Mouse (Mus musculus): ENCODE data around the gene 4930452B06Rik. TPM values are rescaled to one million over a fixed set of nuclear protein-coding genes. Genes with fewer than 3 reads are reported as not detected.
A peak's percentile ranks its signal among the peaks of the same experiment; 100 is the strongest.

4930452B06Rik gene
- total and polyA plus RNA-seq, 2 experiments from 2014 or later = 9.2 to 10.9 TPM

DNA sequence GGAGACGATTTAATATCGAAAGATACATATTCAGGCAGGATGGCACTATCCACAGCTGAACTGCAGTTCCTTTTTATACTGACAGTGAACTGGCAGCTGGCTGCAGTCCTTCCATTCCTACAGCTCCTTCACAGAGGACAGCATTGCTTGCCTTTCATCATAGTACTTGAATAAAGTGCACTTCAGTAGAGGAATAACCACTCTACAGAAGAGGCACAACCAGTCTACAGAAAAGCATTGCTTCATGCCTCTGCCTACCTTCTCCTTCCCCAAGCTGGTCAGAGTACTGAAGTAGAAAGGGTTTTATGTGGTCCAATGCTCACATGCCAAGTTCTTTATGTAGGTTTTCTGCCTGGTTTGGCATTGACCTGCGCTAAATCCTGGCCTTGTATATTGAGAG is 130.0 kb downstream of the 4930452B06Rik start:
- DNase-seq (no peak), ATAC-seq (no peak)
- TF ChIP-seq CTCF (IDR thresholded peaks at IDR 0.05; ENCODE audit: low read depth) = no peak
- Histone ChIP-seq H3K36me3 (ENCODE audit: insufficient read depth) (no peaks in the 10 kb centered on the region), H3K27me3 (ENCODE audit: insufficient read depth, low read length) (no peaks in the 10 kb centered on the region), H3K9ac (no peak overlapping the region), H3K9me3 (ENCODE audit: low read length) (no peaks in the 10 kb centered on the region), H3K4me2 (ENCODE audit: low read depth) (no peak overlapping the region), H3K4me1 (ENCODE audit: insufficient read depth) (no peaks in the 10 kb centered on the region), H3K27ac (ENCODE audit: low read depth, low read length) (no peak overlapping the region), H3K4me3 (ENCODE audit: low read depth, low read length) (no peak overlapping the region)
- 92% methylated on average over 3 of the region's 3 CpGs for WGBS

DNA sequence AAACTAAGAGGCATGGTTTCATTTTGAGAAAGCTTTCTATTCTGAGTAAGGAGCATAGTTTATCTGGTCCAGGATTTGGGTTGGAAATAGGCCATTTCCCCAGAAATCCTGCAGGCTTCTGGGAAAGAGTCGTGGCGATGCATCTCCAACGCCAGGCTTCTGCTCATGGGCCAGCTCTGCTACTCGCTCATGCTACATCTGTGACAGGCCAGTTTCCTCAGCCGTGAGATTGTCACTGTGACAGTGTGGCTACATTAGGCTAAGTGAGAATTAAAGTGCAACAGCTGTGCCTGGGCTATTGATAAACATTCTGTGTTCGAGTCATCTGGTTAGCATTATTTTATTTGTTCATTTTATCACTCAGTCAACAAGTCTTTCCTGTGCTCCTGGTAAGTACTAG is 140.8 kb downstream of the 4930452B06Rik start:
- ATAC-seq (no peak), DNase-seq (no peak)
- H3K27me3 ChIP-seq (ENCODE audit: insufficient read depth, low read length) = no peaks in the 10 kb centered on the region
- peaks cover 7% of the 10 kb centered on the region; the same call in 1 of the 2 replicates for H3K9me3 ChIP-seq (ENCODE audit: low read length)
- no peaks in the 10 kb centered on the region for H3K4me1 ChIP-seq (ENCODE audit: insufficient read depth)
- no peak for TF ChIP-seq CTCF (IDR thresholded peaks at IDR 0.05; ENCODE audit: low read depth)
- no peak overlapping the region for H3K27ac ChIP-seq (ENCODE audit: low read depth, low read length)
- H3K4me2 ChIP-seq (ENCODE audit: low read depth) = no peak overlapping the region
- H3K36me3 ChIP-seq (ENCODE audit: insufficient read depth) = no peaks in the 10 kb centered on the region
- H3K4me3 ChIP-seq (ENCODE audit: low read depth, low read length) = no peak overlapping the region
- 69% methylated on average over 6 of the region's 6 CpGs for whole genome bisulfite sequencing
- no peak overlapping the region for H3K9ac ChIP-seq

DNA sequence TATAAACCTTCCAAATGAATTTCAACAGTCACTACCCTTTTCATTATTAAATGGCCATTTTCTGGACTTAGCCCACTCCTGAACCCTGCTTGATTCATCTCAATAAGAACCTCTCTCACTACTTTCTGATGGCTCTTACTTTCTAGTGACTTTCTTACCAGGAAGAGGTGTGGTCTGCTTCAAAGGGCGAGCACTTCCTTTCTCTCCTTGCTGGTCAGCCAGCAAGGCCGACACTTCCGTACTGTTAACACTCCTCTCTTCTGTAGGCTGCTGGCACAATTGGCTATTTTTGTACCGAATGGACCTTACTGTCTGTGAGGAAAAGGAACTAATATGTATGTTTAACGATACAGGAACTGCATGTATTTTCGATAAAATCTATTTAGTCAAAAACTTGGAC is 148.4 kb downstream of the 4930452B06Rik start:
- Histone ChIP-seq H3K36me3 (ENCODE audit: insufficient read depth) (no peaks in the 10 kb centered on the region), H3K9ac (no peak overlapping the region), H3K4me1 (ENCODE audit: insufficient read depth) (no peaks in the 10 kb centered on the region), H3K27ac (ENCODE audit: low read depth, low read length) (no peak overlapping the region), H3K4me3 (ENCODE audit: low read depth, low read length) (no peak overlapping the region), H3K9me3 (ENCODE audit: low read length) (no peaks in the 10 kb centered on the region), H3K4me2 (ENCODE audit: low read depth) (no peak overlapping the region), H3K27me3 (ENCODE audit: insufficient read depth, low read length) (no peaks in the 10 kb centered on the region)
- DNase-seq (no peak), ATAC-seq (no peak)
- TF ChIP-seq CTCF (IDR thresholded peaks at IDR 0.05; ENCODE audit: low read depth) = no peak
- WGBS = 87% methylated on average over 6 of the region's 6 CpGs

DNA sequence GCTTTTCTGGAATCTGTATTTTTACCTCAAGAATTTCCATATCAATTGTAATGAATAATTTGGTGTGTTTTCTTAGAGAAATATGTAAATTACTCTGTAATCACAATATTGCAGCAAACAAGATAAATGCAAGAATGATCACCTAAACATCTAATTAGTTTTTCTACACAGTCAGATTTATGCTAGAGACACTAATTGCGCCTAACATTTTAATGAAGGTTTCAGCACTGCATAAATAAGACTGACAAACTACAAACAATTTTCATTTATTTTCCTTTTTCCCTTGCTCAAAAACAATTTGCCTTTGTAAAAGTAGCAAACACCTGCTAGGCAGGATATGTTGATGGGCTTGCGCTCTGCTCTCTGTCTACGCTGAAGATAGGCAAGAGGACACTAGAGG is 152.0 kb downstream of the 4930452B06Rik start:
- Histone ChIP-seq H3K36me3 (ENCODE audit: insufficient read depth) (no peaks in the 10 kb centered on the region), H3K27ac (ENCODE audit: low read depth, low read length) (no peak overlapping the region), H3K4me2 (ENCODE audit: low read depth) (no peak overlapping the region), H3K9ac (no peak overlapping the region), H3K4me1 (ENCODE audit: insufficient read depth) (no peaks in the 10 kb centered on the region), H3K27me3 (ENCODE audit: insufficient read depth, low read length) (no peaks in the 10 kb centered on the region), H3K4me3 (ENCODE audit: low read depth, low read length) (no peak overlapping the region), H3K9me3 (ENCODE audit: low read length) (no peaks in the 10 kb centered on the region)
- no peak for TF ChIP-seq CTCF (IDR thresholded peaks at IDR 0.05; ENCODE audit: low read depth)
- no peak for DNase-seq
- ATAC-seq = no peak
- WGBS = 57% methylated on average over 3 of the region's 3 CpGs

DNA sequence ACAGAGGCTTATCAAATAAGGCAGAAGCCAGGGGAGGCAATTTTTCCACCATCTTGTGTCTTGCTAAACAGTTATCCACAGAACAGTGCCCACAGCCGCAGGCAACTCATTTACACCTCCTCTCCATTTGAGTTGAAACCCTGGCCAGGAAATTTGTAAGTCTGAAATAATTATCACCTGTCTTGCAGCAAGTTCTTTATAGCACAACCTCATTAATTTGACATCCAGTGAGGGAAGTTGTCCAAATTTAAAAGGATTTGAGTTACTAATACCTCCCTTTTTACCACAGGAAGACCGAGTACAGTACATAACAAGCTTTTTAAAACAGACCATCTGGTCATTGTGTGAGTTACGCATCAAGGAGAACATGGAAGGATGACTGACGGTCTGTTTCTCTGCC is 154.8 kb downstream of the 4930452B06Rik start:
- WGBS = 27% methylated on average over 4 of the region's 4 CpGs
- H3K4me1 ChIP-seq (ENCODE audit: insufficient read depth) = no peaks in the 10 kb centered on the region
- no peak for TF ChIP-seq CTCF (IDR thresholded peaks at IDR 0.05; ENCODE audit: low read depth)
- H3K9ac ChIP-seq = no peak overlapping the region
- H3K36me3 ChIP-seq (ENCODE audit: insufficient read depth) = no peaks in the 10 kb centered on the region
- DNase-seq (peak; percentile 60), ATAC-seq (peak; percentile 78)
- H3K27me3 ChIP-seq (ENCODE audit: insufficient read depth, low read length) = no peaks in the 10 kb centered on the region
- H3K4me2 ChIP-seq (ENCODE audit: low read depth) = no peak overlapping the region
- no peaks in the 10 kb centered on the region for H3K9me3 ChIP-seq (ENCODE audit: low read length)
- H3K27ac ChIP-seq (ENCODE audit: low read depth, low read length) = 0 out of 2 replicates have a peak overlapping the region, but pooled peaks have one; percentile 46
- no peak overlapping the region for H3K4me3 ChIP-seq (ENCODE audit: low read depth, low read length)

DNA sequence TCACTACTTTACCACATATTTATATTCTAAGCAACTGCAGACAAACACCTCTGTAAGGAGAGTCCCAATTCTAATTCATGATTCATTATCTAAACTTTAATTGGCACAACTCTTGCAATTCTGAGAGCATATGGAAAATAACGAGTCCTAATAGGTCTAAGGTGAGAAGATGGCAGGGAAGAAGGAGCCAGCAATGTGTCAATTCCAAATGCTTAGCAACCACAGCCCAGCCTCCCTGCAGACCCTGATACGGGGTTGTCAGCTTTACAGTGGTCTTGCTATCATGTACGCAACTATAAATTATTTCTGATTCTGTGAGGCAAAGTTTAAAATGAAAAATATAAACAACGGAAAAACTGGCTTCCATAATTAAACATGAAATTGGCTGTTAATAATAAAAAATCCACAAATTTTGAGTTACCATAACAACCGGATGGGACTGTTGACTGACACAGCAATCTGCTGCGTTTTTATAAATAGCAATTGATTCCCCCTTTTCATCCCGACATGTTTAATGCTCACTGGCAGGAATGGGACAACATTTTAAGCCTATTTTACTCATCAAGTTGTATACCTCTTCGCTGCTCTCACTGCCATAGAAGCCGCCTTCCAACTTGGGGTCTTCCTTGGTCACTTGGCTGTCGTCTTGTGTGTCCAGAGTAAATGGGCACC is 155.6 kb downstream of the 4930452B06Rik start:
- WGBS = 55% methylated on average over 10 of the region's 10 CpGs
- Histone ChIP-seq H3K4me3 (ENCODE audit: low read depth, low read length) (no peak overlapping the region), H3K36me3 (ENCODE audit: insufficient read depth) (no peaks in the 10 kb centered on the region), H3K9me3 (ENCODE audit: low read length) (no peaks in the 10 kb centered on the region), H3K9ac (no peak overlapping the region), H3K4me1 (ENCODE audit: insufficient read depth) (no peaks in the 10 kb centered on the region), H3K4me2 (ENCODE audit: low read depth) (no peak overlapping the region), H3K27ac (ENCODE audit: low read depth, low read length) (peak overlapping the region; percentile 46; the same call in 1 of the 2 replicates), H3K27me3 (ENCODE audit: insufficient read depth, low read length) (no peaks in the 10 kb centered on the region)
- DNase-seq (peak; percentile 32), ATAC-seq (peak; percentile 48)
- no peak for TF ChIP-seq CTCF (IDR thresholded peaks at IDR 0.05; ENCODE audit: low read depth)

DNA sequence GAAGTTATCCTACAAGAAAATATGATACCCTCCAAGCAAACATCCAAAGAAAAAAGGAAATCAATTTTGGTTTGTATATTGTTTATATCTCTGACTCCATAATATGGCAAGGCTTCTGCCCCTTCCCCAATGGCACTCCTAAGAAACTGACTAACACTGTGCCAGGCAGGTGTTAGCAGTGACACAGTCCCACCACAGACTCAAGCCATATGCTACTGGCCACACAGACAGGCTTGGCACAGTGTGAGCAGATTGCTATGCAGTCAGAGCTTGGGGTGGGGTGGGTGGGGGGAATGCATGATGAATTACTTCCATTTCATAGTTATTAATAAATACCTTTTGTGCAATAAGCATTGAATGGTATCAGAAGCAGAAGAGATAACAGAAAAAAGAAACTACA is 157.4 kb downstream of the 4930452B06Rik start:
- Histone ChIP-seq H3K9ac (no peak overlapping the region), H3K4me2 (ENCODE audit: low read depth) (no peak overlapping the region), H3K36me3 (ENCODE audit: insufficient read depth) (no peaks in the 10 kb centered on the region), H3K4me3 (ENCODE audit: low read depth, low read length) (no peak overlapping the region), H3K27ac (ENCODE audit: low read depth, low read length) (no peak overlapping the region), H3K9me3 (ENCODE audit: low read length) (no peaks in the 10 kb centered on the region), H3K4me1 (ENCODE audit: insufficient read depth) (no peaks in the 10 kb centered on the region), H3K27me3 (ENCODE audit: insufficient read depth, low read length) (no peaks in the 10 kb centered on the region)
- no peak for DNase-seq
- TF ChIP-seq CTCF (IDR thresholded peaks at IDR 0.05; ENCODE audit: low read depth) = no peak
- ATAC-seq = no peak

Measured in forebrain, postnatal 0 days (tissue).